Mouse (Mus musculus) right cerebral cortex, postnatal 10 days (tissue): ENCODE results near the gene Figla.
A peak's percentile ranks its signal among the peaks of the same experiment; 100 is the strongest.

Source experiments
- DNase-seq, 2 experiments: peaks; one replicate each; pipeline ENCODE4 v3.0.0; 2021; ENCODE audit warnings: low spot score in 2 of 2

Gene Figla

GRCm38 (mm10) chr6:86028601-86029322, 12.8 kb downstream of the Figla start, which contains the start of gene Add2:
Add2 (plus strand) TSS chr6:86028681.
- DNase-seq, result peak; percentile 83 to 85

GRCm38 (mm10) chr6:86029323-86029713, 13.3 kb downstream of the Figla start:
- DNase-seq, result peak in 1 of 2 experiments; percentile 48

- no peak for DNase-seq
Observed at GRCm38 (mm10) chr6:86031527-86031926, 15.6 kb downstream of the Figla start.

DNA sequence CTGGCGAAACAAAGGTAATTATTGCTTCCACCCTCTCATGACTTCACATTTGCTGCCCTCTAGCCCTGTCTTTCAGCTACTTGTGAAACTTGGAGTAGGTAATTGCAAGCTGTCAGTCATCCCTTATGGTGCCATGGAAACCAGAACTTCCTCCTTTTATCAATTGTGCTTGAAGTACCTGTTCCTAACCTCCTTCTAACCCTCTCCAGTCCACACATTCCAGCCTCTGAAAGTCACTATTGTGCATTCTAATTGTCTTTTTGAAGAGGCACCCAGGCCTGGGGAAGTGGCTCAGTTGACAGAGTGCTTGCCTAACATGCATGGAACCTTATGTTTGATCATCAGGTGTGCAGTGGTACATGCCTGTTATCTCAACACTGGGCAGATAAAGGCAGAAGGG, 17.7 kb downstream of the Figla start:
- DNase-seq, result no peak

DNA sequence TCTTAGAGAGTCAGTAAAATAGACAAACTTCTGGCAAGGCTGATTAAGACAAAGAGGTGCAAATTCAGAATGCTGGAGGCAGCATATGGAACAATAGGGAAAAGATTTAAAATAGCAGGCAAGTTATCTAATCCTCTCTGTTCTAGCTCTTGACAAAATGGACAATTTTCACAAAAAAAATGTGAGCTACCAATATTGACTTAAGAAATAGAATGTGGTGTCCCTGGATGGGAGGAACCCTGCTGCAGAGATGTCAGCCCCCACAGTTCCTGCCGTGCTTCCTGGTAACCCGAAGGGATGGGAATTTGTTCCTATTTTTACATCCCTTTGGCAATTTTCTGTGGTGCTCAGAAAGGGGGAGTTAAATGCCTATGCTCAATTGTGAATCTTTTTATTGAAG, 22.9 kb downstream of the Figla start:
- DNase-seq, result no peak

DNA sequence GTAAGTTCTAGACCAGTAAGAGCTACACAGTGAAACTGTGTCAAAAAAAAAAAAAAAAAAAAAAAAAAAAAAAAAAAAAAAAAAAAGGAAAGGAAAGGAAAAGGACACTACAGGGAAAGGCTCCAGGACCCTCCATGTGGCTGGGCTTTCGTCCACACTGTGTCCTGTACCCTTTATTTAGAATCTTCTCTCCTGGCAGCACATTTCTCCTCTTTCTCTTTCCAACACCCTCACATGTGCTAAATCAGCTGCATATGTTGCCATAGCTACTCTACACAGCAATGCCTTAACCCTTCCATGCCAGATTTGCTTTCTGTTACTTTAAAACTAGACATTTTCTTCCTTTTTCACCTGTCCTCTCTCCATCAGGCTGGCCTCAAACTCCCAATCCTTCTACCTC, 24.2 kb downstream of the Figla start:
- DNase-seq, result peak; percentile 69 to 73

DNA sequence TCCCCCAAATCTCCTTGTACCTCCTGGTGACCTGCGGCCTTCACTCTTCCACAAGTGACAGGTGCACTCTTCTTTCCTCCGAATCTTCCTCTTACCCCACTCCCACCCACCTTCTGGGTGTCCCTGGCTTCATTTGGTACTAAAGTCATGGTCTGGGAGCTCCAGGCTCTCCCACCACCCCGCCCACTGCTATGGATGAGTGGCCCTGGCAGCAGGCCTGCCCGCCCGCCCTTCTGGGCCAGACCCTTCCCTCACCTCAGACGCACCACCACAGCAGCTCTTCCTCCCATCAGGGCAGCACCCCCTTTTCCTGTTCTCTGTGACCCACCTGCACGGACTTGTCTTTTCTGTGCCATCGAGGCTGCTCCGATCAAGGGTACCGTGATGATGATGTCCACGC, 31.5 kb downstream of the Figla start:
- DNase-seq, result no peak

GRCm38 (mm10) chr6:86048509-86048908, 32.5 kb downstream of the Figla start:
- DNase-seq, result peak; percentile 77 to 86

- no peak for DNase-seq
Observed at GRCm38 (mm10) chr6:86050586-86051268, 34.8 kb downstream of the Figla start.

DNA sequence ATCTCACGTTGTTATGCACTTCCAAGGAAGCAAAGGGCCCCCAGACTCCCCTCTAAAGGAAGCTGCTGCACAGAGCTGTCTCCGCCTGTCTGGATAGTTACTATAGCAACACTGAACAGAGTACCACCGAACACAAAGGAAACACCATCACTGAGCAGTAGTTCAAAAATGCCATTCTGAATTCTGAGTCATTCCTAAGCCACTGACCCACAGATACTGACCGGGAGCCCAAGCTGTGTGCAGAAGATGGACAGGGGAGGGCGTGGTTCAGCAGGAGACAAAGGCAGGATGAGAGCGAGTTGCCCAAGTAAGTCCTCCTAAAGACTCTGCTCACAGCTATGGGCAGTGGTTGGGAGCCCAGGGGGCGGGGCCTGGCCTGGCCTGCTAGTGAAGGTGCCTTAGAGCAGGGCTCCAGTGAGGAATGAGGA, 36.1 kb downstream of the Figla start:
- no peak for DNase-seq

DNA sequence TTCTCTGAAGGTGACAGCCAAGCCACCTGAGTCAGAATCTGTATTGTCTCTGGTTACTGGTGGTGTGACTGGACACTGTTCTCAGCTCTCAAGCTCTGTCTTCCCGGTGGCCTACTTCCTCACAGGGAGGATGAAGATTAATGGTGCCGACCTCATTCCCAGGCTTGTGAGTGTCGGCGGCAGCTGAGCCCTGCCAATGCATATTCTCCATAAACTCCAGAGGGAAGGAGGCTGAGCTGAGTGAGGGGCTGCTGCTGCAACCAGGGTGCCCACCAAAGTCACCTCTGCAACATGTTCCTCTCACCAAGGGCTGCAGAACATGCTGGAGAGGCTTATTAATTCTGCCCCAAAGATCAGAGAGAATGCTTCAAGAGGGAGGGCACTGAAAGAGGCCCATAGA, 36.6 kb downstream of the Figla start:
- no peak for DNase-seq

DNA sequence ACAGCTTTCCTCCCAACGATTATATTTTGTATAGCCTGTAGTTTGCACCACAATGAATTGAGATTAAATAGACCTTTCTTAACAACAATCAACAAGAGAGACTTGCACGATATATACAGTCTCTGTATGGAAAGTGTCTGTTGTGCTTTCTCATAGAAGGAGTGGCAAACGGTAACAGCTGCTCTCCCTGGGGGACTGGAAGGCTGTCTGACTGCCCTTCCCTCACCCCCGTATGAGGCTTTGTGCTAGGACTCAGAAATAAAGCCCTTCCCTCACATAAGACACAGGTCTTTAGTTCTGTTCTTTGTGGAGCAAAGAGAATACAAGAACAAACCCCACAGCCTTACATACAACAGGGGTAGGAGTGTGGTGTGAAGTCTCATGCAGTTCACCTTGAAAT, 37.1 kb downstream of the Figla start:
- DNase-seq, result no peak

GRCm38 (mm10) chr6:86053594-86053993, 37.6 kb downstream of the Figla start:
- no peak for DNase-seq

GRCm38 (mm10) chr6:86058475-86058874, 42.5 kb downstream of the Figla start:
- DNase-seq, result no peak

DNA sequence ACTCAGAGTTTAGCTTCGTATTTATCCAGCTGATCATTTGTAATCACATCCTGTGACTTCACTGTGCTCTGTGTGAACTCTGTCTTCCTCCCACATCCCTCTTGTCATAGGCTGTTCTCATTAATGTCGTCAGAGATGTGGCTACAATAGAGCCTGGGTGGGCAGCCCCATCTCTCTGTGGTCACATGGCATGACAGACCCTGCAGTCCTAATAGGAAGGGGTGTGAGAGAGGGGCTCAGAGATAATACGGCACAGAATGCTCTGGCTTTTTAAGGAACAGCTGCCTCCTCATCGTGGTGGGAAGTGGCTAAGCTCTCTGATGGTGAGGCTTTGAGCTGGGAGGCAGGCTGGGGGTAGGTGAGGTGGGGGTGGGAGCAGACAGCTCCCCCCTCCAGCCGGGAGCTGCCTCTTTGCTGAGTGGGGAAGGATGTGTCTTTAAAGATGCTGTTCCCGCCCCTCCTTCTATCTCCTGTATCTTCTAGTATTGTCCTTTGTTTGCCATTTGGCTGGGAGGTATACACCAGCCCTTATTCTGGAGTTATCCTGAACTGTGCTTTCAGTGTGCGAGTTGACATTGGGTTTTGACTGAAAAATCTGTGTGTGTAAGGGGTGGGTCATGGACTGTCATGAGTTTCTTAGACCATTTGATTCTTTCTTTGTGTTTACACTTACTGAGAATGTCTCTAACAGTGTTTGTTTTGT, 43.3 kb downstream of the Figla start:
- DNase-seq, result no peak

DNA sequence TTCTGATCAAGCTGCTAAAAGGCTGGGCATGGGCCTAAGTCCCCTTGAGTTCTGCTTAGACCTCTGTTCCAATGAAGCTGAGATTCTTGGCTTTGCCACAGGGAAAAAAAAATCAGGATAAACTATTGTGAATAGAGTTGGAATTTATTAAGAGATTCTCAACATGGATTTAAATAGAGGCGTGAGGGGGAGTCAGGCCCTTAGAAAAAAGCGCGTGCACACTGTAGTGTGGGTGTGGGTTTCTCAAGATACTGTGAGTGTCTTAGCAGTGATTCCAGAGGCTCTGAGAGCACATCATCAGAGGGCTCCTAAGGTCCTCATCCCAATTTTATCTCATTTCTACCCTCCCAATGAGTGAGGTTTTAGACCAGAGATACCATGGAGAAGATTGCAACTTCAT, 44.2 kb downstream of the Figla start:
- no peak for DNase-seq

DNA sequence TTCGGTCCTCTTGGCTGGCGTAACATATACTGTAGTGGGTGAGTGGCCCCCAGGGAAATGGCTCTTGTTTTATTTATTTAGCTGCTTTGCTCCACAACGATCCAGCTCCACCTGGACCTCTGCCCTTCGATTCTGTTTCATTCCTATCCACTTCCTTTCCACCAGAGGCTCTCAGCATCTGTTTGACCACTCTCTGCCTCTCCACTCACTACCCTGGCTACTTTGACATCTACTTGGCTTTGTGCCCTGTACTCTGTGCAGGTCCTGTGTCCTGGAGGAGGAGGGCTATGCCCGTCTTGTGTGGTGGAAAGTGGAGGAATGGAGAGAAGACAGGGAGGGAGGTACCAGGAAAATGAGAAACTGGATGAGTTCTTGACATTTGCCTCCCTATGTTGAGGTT, 46.3 kb downstream of the Figla start:
- no peak for DNase-seq

- no peak for DNase-seq
Observed at GRCm38 (mm10) chr6:86062684-86063083, 46.7 kb downstream of the Figla start.

DNA sequence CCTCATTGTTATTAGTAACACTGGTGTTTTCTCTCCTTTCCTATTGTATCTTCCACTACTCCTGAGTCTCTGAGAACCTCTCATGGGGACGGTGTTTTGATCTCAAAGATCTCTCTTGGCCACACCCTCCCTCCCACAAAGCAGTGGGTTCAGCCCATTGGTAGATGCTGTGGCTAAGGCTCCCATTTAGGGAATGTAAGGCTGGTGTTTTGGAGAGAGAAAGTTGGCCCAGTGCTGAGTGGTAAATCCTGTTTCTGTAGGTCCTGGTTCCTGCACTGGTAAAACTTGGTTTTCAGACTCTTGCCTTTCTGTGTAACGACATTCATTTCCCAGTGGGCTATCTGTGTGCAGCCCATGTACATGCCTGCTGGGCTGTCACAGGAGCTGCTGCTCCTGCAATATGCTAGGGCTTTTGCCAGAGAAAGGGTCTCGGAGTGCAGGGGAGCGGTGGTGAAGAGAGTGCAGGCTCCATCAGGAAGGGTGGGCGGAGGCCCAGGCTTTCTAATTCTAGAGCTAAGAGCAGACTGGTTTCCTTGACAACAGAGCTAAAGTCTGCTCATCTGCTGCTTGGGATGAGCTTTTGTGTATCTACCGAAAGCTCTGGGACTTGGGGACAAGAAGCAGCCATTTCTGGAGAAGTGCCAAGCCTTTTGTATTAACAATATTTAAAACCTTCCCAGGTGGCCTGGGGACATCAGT, 48.5 kb downstream of the Figla start:
- peak; percentile 90 to 95 for DNase-seq

GRCm38 (mm10) chr6:86066727-86067126, 50.8 kb downstream of the Figla start:
- no peak for DNase-seq

DNA sequence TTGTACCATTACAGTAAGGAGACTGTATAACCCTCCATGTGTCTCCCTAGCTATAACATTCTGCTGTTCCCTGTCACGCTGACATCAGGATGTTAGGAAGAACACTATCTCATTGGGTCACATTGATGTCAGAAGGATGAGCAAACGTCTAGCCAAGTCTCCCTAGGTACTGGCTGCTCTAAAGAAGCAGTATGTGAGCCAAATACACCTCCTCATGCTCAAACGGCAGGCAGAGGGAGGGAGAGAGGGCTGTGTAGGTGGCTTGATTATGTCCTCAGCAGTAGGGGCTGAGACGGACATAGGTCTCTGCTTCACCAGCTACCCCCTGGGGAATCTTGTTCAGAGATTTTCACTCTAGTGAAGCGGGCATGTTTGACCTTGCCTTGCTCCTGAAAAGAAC, 51.2 kb downstream of the Figla start:
- no peak for DNase-seq

- DNase-seq, result no peak
Observed at GRCm38 (mm10) chr6:86069009-86069408, 53.0 kb downstream of the Figla start.
